Mouse (Mus musculus) kidney, adult 2 months (tissue): ENCODE data around the gene Fndc5. TPM values are rescaled to one million over a fixed set of nuclear protein-coding genes. Genes with fewer than 3 reads are reported as not detected.

Experiments
- DNase-seq: peaks from one replicate; pipeline ENCODE4 v3.0.0; 2021
- H3K27ac ChIP-seq: fragments of 200-500 bp; 2 replicates; pipeline ENCODE4 v1.5.1; 2012; ENCODE audit warnings: low read depth, low read length, control low read depth, inconsistent platforms; ENCODE audit not compliant: insufficient read depth
- H3K27me3 ChIP-seq: fragments of 200-500 bp; replicated peaks from 2 replicates; pipeline ENCODE4 v1.6.1; 2012; ENCODE audit warnings: mild to moderate bottlenecking, moderate library complexity, low read length, inconsistent platforms; ENCODE audit not compliant: control insufficient read depth, insufficient read depth
- H3K36me3 ChIP-seq: fragments of 200-500 bp; 2 replicates; pipeline ENCODE4 v1.6.1; 2012; ENCODE audit warnings: mild to moderate bottlenecking, moderate library complexity, low read length, inconsistent platforms; ENCODE audit not compliant: control insufficient read depth, insufficient read depth
- H3K4me1 ChIP-seq: fragments of 200-500 bp; 2 replicates; pipeline ENCODE4 v1.6.1; 2011; ENCODE audit warnings: low read length; ENCODE audit not compliant: control insufficient read depth, insufficient read depth
- H3K4me3 ChIP-seq: fragments of 200-500 bp; 2 replicates; pipeline ENCODE4 v1.5.1; 2011; ENCODE audit warnings: mild to moderate bottlenecking, low read depth, low read length, control low read depth; ENCODE audit not compliant: insufficient read depth
- CTCF ChIP-seq: fragments of 200-500 bp; conservative IDR thresholded peaks from 2 replicates; pipeline ENCODE4 v1.5.1; 2011; ENCODE audit warnings: low read depth, mild to moderate bottlenecking, control low read depth, low read length, moderate library complexity, mixed read lengths; ENCODE audit not compliant: insufficient read depth, insufficient read length
- POLR2A ChIP-seq: fragments of 200-500 bp; IDR thresholded peaks from one replicate; pipeline ENCODE4 v1.6.1; 2011; ENCODE audit warnings: low read depth, low read length, control low read depth
- WGBS: fragments of 180-500 bp; shearing (Covaris S2); methylation state at CpG from one replicate; pipeline ENCODE4 v1.1.7; 2018; 5-methylcytosine and 5-hydroxymethylcytosine counted together
- polyA plus RNA-seq: library from polyadenylated mRNA; depleted of rRNA; stranded (reverse); fragments of >200 nt; gene quantifications from 2 replicates; pipeline ENCODE4 v1.2.3, GENCODE M21; 2012

Fndc5 gene
- polyA plus RNA-seq, 1 experiment, result 3.3 TPM

DNA sequence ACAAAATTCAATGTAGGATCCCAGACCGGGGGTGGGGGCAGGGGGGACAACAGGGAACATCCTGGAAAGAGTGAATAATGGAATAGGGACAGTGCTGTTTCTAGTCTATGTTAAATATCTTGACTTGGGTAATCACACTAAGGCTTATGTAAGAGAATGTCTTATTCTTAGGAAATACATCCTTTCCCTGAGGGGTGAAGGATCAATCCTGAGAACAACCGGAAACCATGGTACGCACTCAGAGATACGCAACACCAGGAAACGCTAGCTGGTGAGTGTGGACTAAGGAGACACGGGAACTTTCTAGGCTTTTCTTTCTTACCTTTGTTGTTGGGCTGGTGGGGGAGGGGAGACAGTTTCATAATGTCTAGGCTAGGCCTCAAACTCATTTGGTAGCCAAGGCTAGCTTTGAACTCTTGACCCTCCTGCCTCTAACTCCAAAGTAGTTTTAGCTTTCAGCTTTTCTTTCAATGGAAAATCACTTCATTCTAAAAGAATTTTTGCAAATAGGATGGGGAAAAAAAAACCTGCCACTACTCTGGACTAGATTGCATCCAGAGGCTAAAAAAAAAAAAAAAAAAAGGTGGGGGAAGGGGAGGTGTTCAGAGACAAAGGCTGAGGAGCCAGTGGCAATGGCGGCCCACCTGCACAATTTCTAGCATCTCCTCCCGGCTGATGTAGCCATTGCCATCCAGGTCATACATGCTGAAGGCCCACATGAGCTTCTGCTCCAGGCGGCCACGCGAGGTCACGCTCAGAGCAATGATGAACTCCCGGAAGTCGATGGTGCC lies 18.9 kb upstream of the Fndc5 start:
- 88% methylated on average over 14 of the region's 14 CpGs for WGBS
- H3K4me3 ChIP-seq, result no peak overlapping the region
- TF ChIP-seq POLR2A, result no peak
- H3K36me3 ChIP-seq, result no peaks in the 10 kb centered on the region
- H3K27me3 ChIP-seq, result peaks cover 3% of the 10 kb centered on the region
- H3K27ac ChIP-seq, result no peak overlapping the region
- DNase-seq, result no peak
- no peaks in the 10 kb centered on the region for H3K4me1 ChIP-seq

DNA sequence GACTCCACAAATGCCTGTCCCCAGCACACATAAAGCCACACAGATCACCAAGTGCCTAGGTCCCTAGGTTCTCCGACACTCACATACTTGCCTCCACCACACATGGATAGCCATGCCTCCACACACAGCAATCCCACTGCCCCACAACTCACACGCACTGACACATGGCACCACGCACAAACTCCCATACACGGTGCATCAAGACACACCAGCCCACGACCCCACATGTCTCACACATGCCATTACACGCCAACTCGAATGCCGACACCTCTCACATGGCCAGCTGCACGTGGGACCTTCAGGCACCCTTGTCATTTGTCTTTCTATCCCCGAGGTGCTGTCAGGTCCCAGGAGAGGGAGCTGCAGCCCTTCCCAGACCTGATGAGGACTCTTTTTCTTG lies 17.1 kb upstream of the Fndc5 start:
- H3K36me3 ChIP-seq, result no peaks in the 10 kb centered on the region
- TF ChIP-seq POLR2A (no peak), CTCF (no peak)
- DNase-seq, result no peak
- H3K4me3 ChIP-seq, result no peak overlapping the region
- H3K27ac ChIP-seq, result no peak overlapping the region
- peaks cover 3% of the 10 kb centered on the region for H3K27me3 ChIP-seq
- 74% methylated on average over 10 of the region's 10 CpGs for WGBS
- H3K4me1 ChIP-seq, result no peaks in the 10 kb centered on the region

DNA sequence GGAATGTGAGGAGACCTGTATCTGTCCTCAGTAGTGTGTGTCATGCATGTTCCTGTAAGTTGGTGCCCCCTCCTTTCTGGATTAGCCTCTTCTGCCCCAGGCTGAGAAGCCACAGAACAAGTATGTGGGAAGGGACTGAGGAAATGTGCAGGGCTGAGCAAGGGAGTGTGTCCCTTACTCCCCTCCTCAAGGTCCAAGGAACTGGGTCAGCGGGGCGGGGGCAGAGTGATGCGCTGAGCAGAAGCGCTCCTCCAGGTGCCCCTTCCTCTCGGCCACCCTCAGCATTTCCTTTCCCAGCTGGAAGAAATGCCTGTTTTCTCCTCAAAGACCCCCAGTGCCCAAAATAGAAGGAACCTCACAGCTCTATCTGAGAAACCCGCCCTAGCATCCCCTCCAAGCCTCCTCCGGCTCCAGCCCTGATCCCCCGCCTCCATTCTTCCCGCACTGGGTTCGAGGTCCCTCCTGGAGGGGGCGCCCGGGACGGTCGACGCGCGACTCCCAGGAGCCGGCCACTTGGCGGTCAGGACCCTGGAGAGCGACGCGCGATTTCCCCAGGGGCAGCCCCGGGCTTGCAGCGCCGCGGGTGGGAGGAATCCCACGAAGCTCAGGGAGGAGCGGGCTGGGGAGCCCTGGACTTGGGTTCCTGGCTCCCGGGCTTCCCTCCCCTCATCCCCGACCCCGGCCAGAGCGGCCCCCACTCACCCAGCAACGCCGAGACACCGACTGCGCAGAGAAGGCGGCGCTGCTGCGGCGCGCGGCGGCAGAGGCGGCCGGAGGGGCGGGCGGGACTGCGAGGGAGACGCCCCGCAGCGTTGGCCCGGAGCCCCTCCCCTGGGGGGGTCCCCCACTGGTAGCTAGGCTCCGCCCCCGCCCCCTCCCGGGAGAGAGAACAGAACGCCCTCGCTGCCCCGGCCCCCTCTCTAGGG lies 16.0 kb upstream of the Fndc5 start:
- Histone ChIP-seq H3K36me3 (no peaks in the 10 kb centered on the region), H3K4me3 (no peak overlapping the region), H3K27ac (no peak overlapping the region), H3K4me1 (no peaks in the 10 kb centered on the region), H3K27me3 (peaks cover 3% of the 10 kb centered on the region)
- WGBS, result under 1% methylated on average over 57 of the region's 59 CpGs
- DNase-seq, result peak; percentile 48
- no peak for TF ChIP-seq CTCF
- no peak for TF ChIP-seq POLR2A

DNA sequence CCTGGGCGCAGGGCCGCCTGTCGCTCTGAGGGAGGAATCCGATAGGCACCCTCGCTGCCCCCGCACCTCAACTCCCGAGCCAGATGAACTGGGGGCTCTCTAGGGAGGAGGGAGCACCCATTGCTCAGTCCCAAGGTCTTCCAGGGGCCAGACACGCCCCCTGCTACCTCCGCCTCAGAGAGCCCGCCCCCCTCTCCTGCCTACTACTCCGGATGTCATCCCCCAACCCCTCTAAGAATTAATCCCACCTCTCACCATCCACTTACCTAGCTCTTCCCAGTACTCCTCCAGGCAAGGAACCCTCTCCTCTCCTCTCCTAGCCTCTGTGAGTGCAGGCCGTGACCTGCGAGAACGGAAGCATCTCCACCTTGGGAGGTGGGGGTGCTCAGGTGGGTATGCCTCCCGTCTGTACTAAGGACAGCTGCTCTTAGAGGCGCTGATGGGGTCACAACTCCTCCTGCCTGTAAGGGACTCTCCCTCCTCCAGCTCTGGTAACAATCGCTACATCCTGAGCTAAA lies 15.2 kb upstream of the Fndc5 start, which contains the start of gene Hpca:
Gene Hpca, minus strand, starts transcription at position 468 of the 518 bp plus-strand sequence.
- TF ChIP-seq POLR2A, result no peak
- no peak for TF ChIP-seq CTCF
- Histone ChIP-seq H3K4me3 (no peak within 1 kb of the TSS), H3K4me1 (no peaks in the 10 kb centered on the region), H3K27ac (no peak within 1 kb of the TSS), H3K36me3 (no peaks in the 10 kb centered on the region), H3K27me3 (peaks cover 3% of the 10 kb centered on the region)
- WGBS, result 3% methylated on average over 17 of the region's 17 CpGs
- no peak for DNase-seq

DNA sequence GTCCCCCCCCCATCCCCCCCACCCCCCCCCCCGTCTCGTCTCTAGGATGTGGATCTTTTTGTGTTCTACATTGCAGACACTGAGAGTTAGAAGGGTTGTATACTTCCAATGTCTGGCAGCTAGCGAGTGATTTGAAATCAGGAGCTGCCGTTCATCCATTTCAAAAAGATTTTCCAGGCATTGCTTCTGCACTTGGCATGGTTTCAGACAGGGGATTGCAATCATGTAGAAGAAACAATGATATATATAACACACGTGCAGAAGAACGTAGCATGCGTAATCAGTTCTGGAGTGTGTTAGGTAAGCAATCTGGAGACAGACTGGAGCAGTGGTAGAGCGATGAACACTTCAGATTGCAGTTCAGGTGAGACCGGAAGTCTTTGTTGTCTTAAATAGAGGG lies 14.7 kb upstream of the Fndc5 start:
- no peak overlapping the region for H3K4me3 ChIP-seq
- TF ChIP-seq CTCF (no peak), POLR2A (no peak)
- WGBS, result 35% methylated on average over 9 of the region's 9 CpGs
- H3K36me3 ChIP-seq, result no peaks in the 10 kb centered on the region
- DNase-seq, result no peak
- peaks cover 3% of the 10 kb centered on the region for H3K27me3 ChIP-seq
- H3K4me1 ChIP-seq, result no peaks in the 10 kb centered on the region
- no peak overlapping the region for H3K27ac ChIP-seq

DNA sequence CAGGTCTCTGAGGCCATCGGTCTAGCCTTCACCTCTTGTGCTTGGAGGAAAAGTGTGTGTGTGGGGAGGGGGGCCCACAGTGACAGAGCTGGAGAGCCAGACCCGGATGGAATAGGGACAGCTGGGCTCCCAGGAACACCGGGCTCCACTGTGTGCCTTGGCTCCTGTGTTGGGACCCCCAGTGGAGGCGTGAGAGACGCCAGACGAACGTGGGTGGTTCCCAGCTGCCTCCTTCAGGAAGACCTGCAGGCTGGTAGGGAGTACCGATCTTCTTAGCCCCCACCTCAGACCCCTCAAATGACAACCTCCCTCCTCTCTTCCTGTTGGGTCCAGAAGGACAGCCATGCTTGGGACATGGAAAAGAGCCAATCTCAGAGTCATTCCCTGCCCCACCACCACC lies 14.1 kb upstream of the Fndc5 start:
- H3K27me3 ChIP-seq, result peaks cover 3% of the 10 kb centered on the region
- no peak overlapping the region for H3K27ac ChIP-seq
- H3K4me1 ChIP-seq, result no peaks in the 10 kb centered on the region
- no peak for DNase-seq
- TF ChIP-seq POLR2A (no peak), CTCF (no peak)
- H3K4me3 ChIP-seq, result no peak overlapping the region
- no peaks in the 10 kb centered on the region for H3K36me3 ChIP-seq
- 33% methylated on average over 8 of the region's 8 CpGs for WGBS

DNA sequence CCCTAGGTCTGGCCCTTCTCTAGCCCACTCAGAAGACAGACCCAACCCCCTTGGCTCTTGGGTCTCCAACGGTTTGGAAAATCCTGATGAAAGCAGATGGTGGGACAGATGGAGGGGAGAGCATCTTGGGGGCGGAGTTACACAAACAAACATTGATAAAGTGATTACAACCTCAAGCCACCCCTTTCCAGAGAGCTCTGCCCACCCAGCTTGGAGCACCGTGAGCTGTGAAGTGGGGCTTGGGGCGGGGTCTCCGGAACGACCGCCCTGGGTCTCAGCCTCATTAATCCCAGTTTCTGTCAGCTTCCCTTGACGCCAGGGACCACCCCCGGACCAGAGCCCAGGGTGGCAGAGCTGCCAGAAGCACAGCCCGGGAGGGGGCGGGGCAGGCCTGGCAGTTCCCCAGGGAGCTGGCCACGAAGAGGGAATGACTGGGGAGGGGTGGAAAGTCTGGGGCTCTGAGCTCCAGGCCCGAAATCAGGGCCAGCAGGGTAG lies 12.1 kb upstream of the Fndc5 start:
- no peak overlapping the region for H3K27ac ChIP-seq
- H3K4me1 ChIP-seq, result no peaks in the 10 kb centered on the region
- no peak overlapping the region for H3K4me3 ChIP-seq
- H3K36me3 ChIP-seq, result no peaks in the 10 kb centered on the region
- no peak for DNase-seq
- H3K27me3 ChIP-seq, result peaks cover 3% of the 10 kb centered on the region
- TF ChIP-seq POLR2A (no peak), CTCF (no peak)
- WGBS, result 9% methylated on average over 13 of the region's 13 CpGs
